In the genomic region with DNA sequence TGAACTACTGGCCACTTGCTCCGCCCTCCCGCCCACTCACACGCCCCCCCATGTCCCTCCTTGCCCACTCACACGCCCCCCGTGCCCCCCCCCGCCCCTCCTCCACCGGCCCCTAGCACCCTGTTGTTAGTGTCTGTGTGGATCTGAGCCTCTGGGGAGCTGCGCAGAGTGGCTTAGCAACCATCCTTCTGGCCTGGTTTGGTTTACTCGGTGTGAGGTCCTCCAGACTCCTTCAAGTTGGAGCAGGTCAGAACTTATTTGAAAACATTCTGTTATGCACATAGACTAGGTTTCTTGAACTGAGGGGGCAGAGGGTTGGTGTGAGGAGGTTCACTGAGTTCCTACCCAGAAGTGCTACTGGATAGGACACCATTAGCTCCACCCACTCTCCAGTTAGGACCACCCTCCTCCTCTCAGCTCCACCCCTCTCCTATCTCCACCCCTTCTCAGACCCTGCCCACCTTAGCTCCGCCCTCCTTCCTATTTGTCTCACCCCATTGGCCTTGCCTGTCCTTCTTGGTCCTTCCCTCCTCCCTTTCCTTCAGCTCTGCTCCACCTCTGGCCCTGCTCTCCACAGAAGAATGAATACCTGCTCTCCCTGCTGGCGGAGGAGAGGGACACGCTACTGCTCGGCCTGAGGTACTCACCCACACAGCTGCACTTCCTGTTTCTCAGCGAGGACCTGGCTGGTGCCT, we compare ENCODE assay signal across 8 mouse cellular contexts. TPM values are rescaled to one million over a fixed set of nuclear protein-coding genes. Genes with fewer than 3 reads are reported as not detected.
DNase-seq lines count a peak whose midpoint lies in the region; ATAC-seq lines count a peak whose summit lies in the region.

No protein-coding gene starts in this region.

- WGBS in embryonic facial prominence, embryonic 12.5 days: 30% methylated on average over 14 of the region's 14 CpGs
- WGBS in hindbrain, embryonic 16.5 days: 43% methylated on average over 14 of the region's 14 CpGs
- WGBS in liver, embryonic 11.5 days: 25% methylated on average over 14 of the region's 14 CpGs

- ATAC-seq in embryonic facial prominence, embryonic 12.5 days (ENCODE audit: insufficient number of reproducible peaks, insufficient read depth, low FRiP score, low TSS enrichment): peak; percentile 67
- peak; percentile 85 for ATAC-seq in hindbrain, embryonic 16.5 days
- ATAC-seq in liver, embryonic 11.5 days (replicated peaks; ENCODE audit: low FRiP score): peak; percentile 86

- 0 out of 2 replicates have a peak overlapping the region, but pooled peaks have one; percentile 3 for H3K27ac ChIP-seq in embryonic facial prominence, embryonic 12.5 days
- H3K27ac ChIP-seq in hindbrain, embryonic 16.5 days (ENCODE audit: low read depth, low read length): no peak overlapping the region
- H3K27ac ChIP-seq in liver, embryonic 11.5 days (ENCODE audit: low read depth, low read length): no peak overlapping the region

- no peak overlapping the region for H3K9ac ChIP-seq in embryonic facial prominence, embryonic 12.5 days
- H3K9ac ChIP-seq in hindbrain, embryonic 16.5 days (ENCODE audit: low read depth, low read length): no peak overlapping the region
- no peak overlapping the region for H3K9ac ChIP-seq in liver, embryonic 11.5 days (ENCODE audit: low read depth, low read length)

- H3K4me1 ChIP-seq in embryonic facial prominence, embryonic 12.5 days: no peaks in the 10 kb centered on the region
- no peaks in the 10 kb centered on the region for H3K4me1 ChIP-seq in hindbrain, embryonic 16.5 days (ENCODE audit: control insufficient read depth, insufficient read depth, low read depth, low read length)
- no peaks in the 10 kb centered on the region for H3K4me1 ChIP-seq in liver, embryonic 11.5 days (replicated peaks; ENCODE audit: control insufficient read depth, insufficient read depth, low read length)

- intact Hi-C loops in left cerebral cortex, postnatal 25 days (cut with DNase I): no loop called here

- DNase-seq in urinary bladder, adult 18-20 months (ENCODE audit: low spot score in 2 of 2): peak; percentile 79 to 84
- no peak for DNase-seq in urinary bladder, postnatal 10 days (ENCODE audit: low spot score)
- peak; percentile 45 for DNase-seq in liver, embryonic 11.5 days (ENCODE audit: low spot score)
- DNase-seq in naive thymus-derived CD4-positive, alpha-beta T cell, adult 2 months (ENCODE audit: low read depth): peak; percentile 59
- peak; percentile 53 to 60 for DNase-seq in thymus, postnatal 36 days
- no peak for DNase-seq in left cerebral cortex, postnatal 25 days (ENCODE audit: low spot score in 2 of 2)

- peak overlapping the region; percentile 21; the same call in 1 of the 2 replicates for H3K4me3 ChIP-seq in embryonic facial prominence, embryonic 12.5 days
- H3K4me3 ChIP-seq in hindbrain, embryonic 16.5 days (ENCODE audit: low read length): peak overlapping the region; percentile 27
- peak overlapping the region; percentile 18; the same call in 1 of the 2 replicates for H3K4me3 ChIP-seq in liver, embryonic 11.5 days (ENCODE audit: low read depth, low read length)

- H3K9me3 ChIP-seq in embryonic facial prominence, embryonic 12.5 days: no peaks in the 10 kb centered on the region
- no peaks in the 10 kb centered on the region for H3K9me3 ChIP-seq in hindbrain, embryonic 16.5 days (ENCODE audit: control insufficient read depth, low read length)
- H3K9me3 ChIP-seq in liver, embryonic 11.5 days (ENCODE audit: control insufficient read depth, low read length): no peaks in the 10 kb centered on the region

- H3K36me3 ChIP-seq in embryonic facial prominence, embryonic 12.5 days: no peaks in the 10 kb centered on the region
- no peaks in the 10 kb centered on the region for H3K36me3 ChIP-seq in hindbrain, embryonic 16.5 days (ENCODE audit: control insufficient read depth, insufficient read depth, low read length)
- H3K36me3 ChIP-seq in liver, embryonic 11.5 days (ENCODE audit: control insufficient read depth, insufficient read depth, low read length): no peaks in the 10 kb centered on the region

- peak overlapping the region; percentile 37 for H3K4me2 ChIP-seq in embryonic facial prominence, embryonic 12.5 days (replicated peaks)
- peak overlapping the region; percentile 41 for H3K4me2 ChIP-seq in hindbrain, embryonic 16.5 days (ENCODE audit: low read length)
- peak overlapping the region; percentile 54 for H3K4me2 ChIP-seq in liver, embryonic 11.5 days

- H3K27me3 ChIP-seq in embryonic facial prominence, embryonic 12.5 days: no peaks in the 10 kb centered on the region
- H3K27me3 ChIP-seq in hindbrain, embryonic 16.5 days (replicated peaks; ENCODE audit: control insufficient read depth, insufficient read depth, low read length): no peaks in the 10 kb centered on the region
- no peaks in the 10 kb centered on the region for H3K27me3 ChIP-seq in liver, embryonic 11.5 days (replicated peaks; ENCODE audit: control insufficient read depth, insufficient read depth, low read length)

RNA-seq across cellular contexts. Expression of a gene that starts 2.4 kb away (rescaled TPM):
- polyA plus RNA-seq in embryonic facial prominence, embryonic 12.5 days (2016; fragmentation: Nextera tagmentation; extraction: Ambion mirVana): not detected in 2 replicates
- polyA plus RNA-seq in hindbrain, embryonic 16.5 days (2015; fragmentation: Nextera tagmentation; extraction: Ambion mirVana): not detected in 2 replicates
- not detected in 2 replicates for polyA plus RNA-seq in liver, embryonic 11.5 days (2014; fragmentation: Nextera tagmentation; extraction: Ambion mirVana)
- not detected for total RNA-seq in left cerebral cortex, postnatal 25 days (2021)

RNA-seq across cellular contexts. Expression of a gene that starts 11.6 kb away (rescaled TPM):
- not detected in 2 replicates for polyA plus RNA-seq in embryonic facial prominence, embryonic 12.5 days (2016; fragmentation: Nextera tagmentation; extraction: Ambion mirVana)
- polyA plus RNA-seq in hindbrain, embryonic 16.5 days (2015; fragmentation: Nextera tagmentation; extraction: Ambion mirVana): not detected in 2 replicates
- not detected in 2 replicates for polyA plus RNA-seq in liver, embryonic 11.5 days (2014; fragmentation: Nextera tagmentation; extraction: Ambion mirVana)
- total RNA-seq in left cerebral cortex, postnatal 25 days (2021): not detected

RNA-seq across cellular contexts. Expression of a gene that starts 17.6 kb away (rescaled TPM):
- polyA plus RNA-seq in embryonic facial prominence, embryonic 12.5 days (2016; fragmentation: Nextera tagmentation; extraction: Ambion mirVana): not detected in 2 replicates
- not detected in 2 replicates for polyA plus RNA-seq in hindbrain, embryonic 16.5 days (2015; fragmentation: Nextera tagmentation; extraction: Ambion mirVana)
- polyA plus RNA-seq in liver, embryonic 11.5 days (2014; fragmentation: Nextera tagmentation; extraction: Ambion mirVana): not detected in 2 replicates
- total RNA-seq in left cerebral cortex, postnatal 25 days (2021): not detected

RNA-seq across cellular contexts. Expression of a gene that starts 28.5 kb away (rescaled TPM):
- not detected in 2 replicates for polyA plus RNA-seq in embryonic facial prominence, embryonic 12.5 days (2016; fragmentation: Nextera tagmentation; extraction: Ambion mirVana)
- polyA plus RNA-seq in hindbrain, embryonic 16.5 days (2015; fragmentation: Nextera tagmentation; extraction: Ambion mirVana): not detected in 2 replicates
- not detected in 2 replicates for polyA plus RNA-seq in liver, embryonic 11.5 days (2014; fragmentation: Nextera tagmentation; extraction: Ambion mirVana)
- not detected for total RNA-seq in left cerebral cortex, postnatal 25 days (2021)

RNA-seq across cellular contexts. Expression of a gene that starts 37.3 kb away (rescaled TPM):
- not detected in 2 replicates for polyA plus RNA-seq in embryonic facial prominence, embryonic 12.5 days (2016; fragmentation: Nextera tagmentation; extraction: Ambion mirVana)
- not detected in 2 replicates for polyA plus RNA-seq in hindbrain, embryonic 16.5 days (2015; fragmentation: Nextera tagmentation; extraction: Ambion mirVana)
- polyA plus RNA-seq in liver, embryonic 11.5 days (2014; fragmentation: Nextera tagmentation; extraction: Ambion mirVana): not detected in 2 replicates
- not detected for total RNA-seq in left cerebral cortex, postnatal 25 days (2021)

Comparison
In these comparisons a context has a peak if more than half of its experiments do, and no peak if none do; other contexts are left out.
1. DNase-seq: peak in urinary bladder, adult 18-20 months (2 of 2), liver, embryonic 11.5 days (single experiment), naive thymus-derived CD4-positive, alpha-beta T cell, adult 2 months (single experiment) and thymus, postnatal 36 days (2 of 2); none in urinary bladder, postnatal 10 days (single experiment) and left cerebral cortex, postnatal 25 days (0 of 2).
2. Peak in every context shown above with its lines, with median percentiles within 50 percentile points of each other: ATAC-seq, H3K4me2 ChIP-seq and H3K4me3 ChIP-seq.